ENCODE assay signal across 27 mouse cellular contexts in genomic region chr9:78790155-78790554, GRCm38 (mm10).
"Had no signal": no experiment of that assay in that cellular context is flagged by ENCODE, and none has a peak within 500 bp of the region (broad histone marks: within the 10 kb centered on the region; RNA-seq: fewer than 3 reads in every experiment).

No protein-coding gene starts in this region.

- ATAC-seq: forebrain, embryonic 14.5 days; forebrain, embryonic 15.5 days had no signal

- H3K4me1 ChIP-seq: embryonic facial prominence, embryonic 12.5 days; embryonic facial prominence, embryonic 15.5 days; forebrain, embryonic 10.5 days; forebrain, embryonic 12.5 days; forebrain, embryonic 13.5 days had no signal

- H3K27me3 ChIP-seq: embryonic facial prominence, embryonic 12.5 days; embryonic facial prominence, embryonic 13.5 days; embryonic facial prominence, embryonic 15.5 days; forebrain, embryonic 12.5 days; forebrain, embryonic 13.5 days; forebrain, embryonic 15.5 days had no signal

- H3K27ac ChIP-seq: embryonic facial prominence, embryonic 10.5 days; embryonic facial prominence, embryonic 12.5 days; embryonic facial prominence, embryonic 13.5 days; embryonic facial prominence, embryonic 15.5 days; forebrain, embryonic 10.5 days; forebrain, embryonic 12.5 days; forebrain, embryonic 13.5 days; forebrain, embryonic 15.5 days; gastrocnemius, adult 2 months; heart, adult 2 months had no signal

- H3K4me3 ChIP-seq: embryonic facial prominence, embryonic 10.5 days; embryonic facial prominence, embryonic 12.5 days; embryonic facial prominence, embryonic 13.5 days; embryonic facial prominence, embryonic 15.5 days; erythroblast, embryonic 14.5 days; forebrain, embryonic 10.5 days; forebrain, embryonic 12.5 days; forebrain, embryonic 13.5 days; forebrain, embryonic 15.5 days; gastrocnemius, adult 2 months; heart, adult 2 months had no signal

- H3K36me3 ChIP-seq: embryonic facial prominence, embryonic 10.5 days; embryonic facial prominence, embryonic 12.5 days; embryonic facial prominence, embryonic 13.5 days; embryonic facial prominence, embryonic 15.5 days; forebrain, embryonic 10.5 days; forebrain, embryonic 12.5 days; forebrain, embryonic 15.5 days had no signal

- H3K9ac ChIP-seq: embryonic facial prominence, embryonic 12.5 days; embryonic facial prominence, embryonic 13.5 days; embryonic facial prominence, embryonic 15.5 days; forebrain, embryonic 12.5 days; forebrain, embryonic 13.5 days; forebrain, embryonic 15.5 days; forebrain, postnatal 0 days had no signal

- H3K4me2 ChIP-seq: embryonic facial prominence, embryonic 12.5 days; embryonic facial prominence, embryonic 13.5 days; embryonic facial prominence, embryonic 15.5 days; forebrain, embryonic 12.5 days; forebrain, embryonic 13.5 days; forebrain, embryonic 15.5 days had no signal

- H3K9me3 ChIP-seq: embryonic facial prominence, embryonic 10.5 days; embryonic facial prominence, embryonic 12.5 days; embryonic facial prominence, embryonic 13.5 days; embryonic facial prominence, embryonic 15.5 days; forebrain, embryonic 10.5 days; forebrain, embryonic 12.5 days; forebrain, embryonic 13.5 days; forebrain, embryonic 15.5 days had no signal

- DNase-seq: cerebellum, adult 2 months; cerebellum, adult 8-10 months; cerebellum, adult 9-10 months; cerebellum, adult 9-11 months; cerebellum, postnatal 10 days; cerebellum, postnatal 14 days; cerebellum, postnatal 25 days; cerebellum, postnatal 36 days; gastrocnemius, adult 2 months; gastrocnemius, postnatal 10 days; gastrocnemius, postnatal 14 days; gastrocnemius, postnatal 25 days; gastrocnemius, postnatal 36 days; heart, adult 11 months; heart, adult 18-20 months; heart, adult 2 months had no signal
